Mouse (Mus musculus) telencephalon, adult 2 months (tissue): ENCODE measurements around the gene Fbxo27.
A peak's percentile ranks its signal among the peaks of the same experiment; 100 is the strongest.
"Not testable (repeated sequence)": the region's sequence is repeated elsewhere in the genome, so short reads cannot be mapped to it uniquely, and the experiment has no call there.

Experiments used
- DNase-seq: peaks from one replicate; pipeline ENCODE4 v3.0.0-alpha.2; 2011; ENCODE audit warnings: low read depth, low spot score

Fbxo27 gene

GRCm38 (mm10) chr7:28692545-28693320 is at the start of gene Fbxo27:
Gene Fbxo27 (plus strand): TSS chr7:28692849.
- peak; percentile 23 for DNase-seq

DNA sequence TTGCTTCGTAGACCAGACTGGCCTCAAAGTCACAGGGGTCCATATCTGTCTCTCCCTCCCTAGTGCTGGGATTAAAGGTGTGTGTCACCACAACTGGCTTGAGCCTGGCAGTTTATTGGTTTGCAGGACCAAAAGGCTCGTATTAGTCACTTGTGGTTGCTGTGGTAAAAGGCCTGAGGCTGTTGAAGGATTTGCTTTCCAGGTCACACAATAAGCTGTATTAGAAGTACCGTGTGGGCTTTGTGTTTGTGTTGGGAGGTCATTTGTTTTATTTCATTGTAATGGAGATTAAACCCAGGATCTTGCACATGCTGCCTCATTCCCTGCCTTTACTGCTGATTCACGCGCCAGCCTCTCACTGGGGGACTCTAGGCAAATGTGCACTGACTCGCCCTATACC is 47.3 kb upstream of the Fbxo27 start:
- no peak for DNase-seq

DNA sequence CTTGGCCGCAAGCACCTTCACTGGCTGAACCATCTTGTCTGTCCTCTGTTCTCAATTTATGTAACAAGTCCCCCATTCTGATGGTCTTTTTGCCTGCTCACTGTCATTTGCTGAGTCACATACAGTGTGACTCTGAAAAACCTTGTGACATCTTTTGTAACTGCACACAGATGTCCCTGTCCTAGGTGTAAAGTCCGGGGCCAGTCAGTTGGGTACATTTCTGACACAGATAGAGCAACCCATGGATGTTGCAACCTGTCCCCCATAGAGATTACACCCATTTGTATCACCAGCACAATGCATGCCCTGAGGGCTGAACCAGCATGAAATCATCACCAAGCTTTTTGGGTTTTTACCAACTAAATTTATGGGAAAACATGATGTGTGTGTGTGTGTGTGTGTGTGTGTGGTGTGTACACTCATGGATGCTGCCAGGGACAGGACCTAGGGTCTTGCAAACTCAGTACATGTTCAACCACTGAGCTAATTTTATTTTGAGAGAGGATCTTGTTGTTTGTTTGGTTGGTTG is 46.6 kb upstream of the Fbxo27 start:
- DNase-seq = no peak

DNA sequence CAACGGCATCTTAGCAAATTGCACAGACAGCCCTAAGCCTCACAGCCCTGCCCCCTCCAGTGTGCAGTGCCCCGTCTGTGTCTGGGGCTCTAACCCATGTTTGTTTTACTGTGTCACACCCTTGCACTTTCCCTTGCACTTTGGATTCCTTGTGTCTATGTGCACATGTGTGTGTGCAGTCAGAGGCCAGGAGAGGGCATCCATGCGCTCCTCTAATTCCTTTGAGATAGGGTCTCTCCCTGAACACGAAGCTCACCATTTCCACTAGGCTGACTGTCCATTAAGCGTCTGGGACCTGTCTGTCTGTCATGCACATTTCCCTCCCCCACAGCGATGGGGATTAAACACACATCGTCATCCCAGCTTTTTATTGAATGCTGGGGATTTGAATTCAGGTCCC is 45.6 kb upstream of the Fbxo27 start:
- DNase-seq = no peak

GRCm38 (mm10) chr7:28651157-28651556 is 41.5 kb upstream of the Fbxo27 start:
- DNase-seq = no peak

DNA sequence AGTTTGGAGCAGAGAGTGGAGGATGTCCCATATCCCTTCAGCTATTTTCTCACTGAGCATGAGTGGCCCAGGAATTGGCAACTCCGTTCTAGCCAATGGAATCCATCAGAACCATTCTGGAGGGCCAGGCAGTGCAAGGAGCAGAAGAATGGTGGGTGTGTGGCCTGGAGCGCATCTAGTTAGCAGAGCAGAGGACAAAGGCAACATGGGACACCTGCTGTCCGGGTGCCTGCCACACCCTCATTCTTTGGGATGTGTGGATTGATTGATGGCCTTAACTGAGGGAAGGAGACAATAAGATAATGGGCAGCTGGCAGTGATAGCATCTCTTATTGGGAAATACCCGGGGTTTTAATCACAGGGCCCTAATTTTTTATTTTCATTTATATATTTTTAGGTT is 36.2 kb upstream of the Fbxo27 start:
- no peak for DNase-seq

- no peak for DNase-seq
Measured at GRCm38 (mm10) chr7:28665620-28666579, 26.7 kb upstream of the Fbxo27 start.

DNA sequence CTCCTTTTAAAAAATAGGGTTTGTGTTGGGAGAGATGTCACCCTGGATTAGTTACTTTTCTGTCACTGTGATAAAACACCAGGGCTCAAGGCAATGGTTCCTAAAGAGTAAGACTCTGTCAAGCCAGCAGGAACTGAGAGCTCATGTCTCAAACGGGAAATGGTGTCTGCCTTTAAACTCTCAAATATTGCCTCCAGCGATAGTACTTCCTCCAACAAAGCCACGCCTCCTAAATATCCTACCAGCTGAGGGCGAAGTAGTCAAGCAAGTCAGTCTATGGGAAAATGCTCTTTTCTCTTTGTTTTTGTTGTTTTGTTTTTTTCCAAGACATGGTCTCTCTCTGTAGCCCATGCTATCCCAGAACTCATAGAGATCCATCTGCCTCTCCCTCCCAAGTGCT is 21.5 kb upstream of the Fbxo27 start:
- no peak for DNase-seq

DNA sequence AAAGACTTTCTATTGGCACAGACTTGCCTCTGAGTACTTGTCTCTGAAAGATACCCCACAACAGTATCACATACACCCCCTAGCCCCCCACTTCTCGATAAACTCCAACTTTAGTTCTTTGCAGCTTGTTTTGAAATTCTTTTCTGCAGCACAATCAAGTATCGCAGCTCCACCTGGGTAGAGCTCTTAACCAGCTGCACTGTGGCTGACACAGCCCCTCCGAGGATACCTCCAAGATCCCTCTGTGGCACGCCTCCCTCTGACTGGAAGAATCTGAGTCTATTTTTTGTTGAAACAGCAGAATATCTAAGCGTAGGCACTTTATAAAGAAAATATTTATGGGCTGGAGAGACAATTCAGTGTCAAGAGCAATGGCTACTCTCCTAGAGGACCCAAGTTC is 20.4 kb upstream of the Fbxo27 start:
- DNase-seq = no peak

DNA sequence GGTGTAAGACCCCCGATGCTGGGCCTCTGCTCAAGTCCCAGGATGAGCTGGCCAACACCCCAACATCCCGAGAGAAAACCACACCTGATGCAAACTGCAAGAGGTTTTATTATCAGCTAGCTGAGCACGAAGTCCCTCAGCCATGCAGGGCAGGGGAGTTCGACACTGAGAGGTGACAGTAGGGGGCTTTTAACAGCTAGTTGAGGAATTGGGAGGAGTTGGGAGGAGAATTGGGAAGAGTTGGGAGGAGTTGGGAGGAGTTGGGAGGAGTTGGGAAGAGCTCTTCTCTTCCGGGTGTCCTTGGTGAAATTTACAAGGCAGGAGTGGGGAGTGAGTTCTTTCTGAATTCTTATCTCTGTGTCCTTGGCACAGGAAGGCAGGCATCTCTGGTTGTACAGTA is 19.9 kb upstream of the Fbxo27 start:
- not testable (repeated sequence) for DNase-seq

DNA sequence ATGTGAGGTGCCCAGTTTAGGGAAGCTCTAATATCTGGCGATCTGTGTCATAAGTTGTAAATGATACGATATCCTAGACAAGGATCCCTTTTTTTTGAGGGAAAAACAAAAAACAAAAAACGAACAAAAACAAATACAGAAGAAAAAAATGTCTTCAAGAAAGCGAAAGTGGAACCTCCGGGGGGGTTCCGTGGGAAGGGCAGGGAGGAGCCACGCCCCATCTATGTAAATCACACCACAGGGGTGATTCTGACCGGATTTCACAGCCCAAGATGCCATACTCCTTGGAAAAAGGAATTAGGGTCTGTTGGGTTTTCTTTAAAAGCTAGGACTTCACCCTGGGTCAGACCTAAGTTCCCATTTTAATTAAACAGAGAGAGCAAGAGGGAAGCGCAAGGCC is 17.7 kb upstream of the Fbxo27 start:
- no peak for DNase-seq

- DNase-seq = no peak
Measured at GRCm38 (mm10) chr7:28675746-28676145, 16.9 kb upstream of the Fbxo27 start.

DNA sequence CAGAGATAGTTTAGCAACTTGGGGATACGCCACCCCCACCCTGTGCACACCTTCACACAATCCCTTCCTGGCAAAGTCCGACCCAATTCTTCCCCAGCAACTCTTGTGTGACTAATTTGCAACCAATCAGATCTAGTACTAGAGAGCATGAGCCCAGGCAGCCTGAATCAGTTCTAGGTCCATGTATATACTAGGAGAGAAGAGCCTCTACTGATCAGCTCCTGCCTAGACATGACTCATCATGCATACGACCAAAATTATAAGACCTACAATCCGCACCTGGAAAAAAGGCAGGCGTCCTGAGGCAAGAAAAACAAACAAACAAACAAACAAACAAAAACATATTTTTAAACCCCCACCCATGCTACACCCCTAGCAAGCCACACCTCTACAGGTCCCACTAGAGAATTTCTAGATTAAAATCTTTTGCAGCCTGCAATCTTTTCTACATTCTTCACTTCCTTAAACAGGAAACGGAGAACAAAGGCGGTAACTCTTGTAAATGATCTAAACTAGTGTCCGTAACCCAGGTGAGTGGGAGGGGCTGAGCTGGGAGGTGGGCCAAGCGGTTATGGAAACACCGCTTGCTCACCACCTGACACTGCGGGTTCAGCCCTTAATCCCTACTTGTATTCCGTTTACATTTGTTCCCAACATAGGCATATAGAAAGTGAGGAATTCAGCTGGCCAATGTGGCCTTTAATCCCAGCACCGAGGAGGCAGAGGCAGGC is 15.7 kb upstream of the Fbxo27 start:
- no peak for DNase-seq

GRCm38 (mm10) chr7:28677624-28678023 is 15.0 kb upstream of the Fbxo27 start:
- no peak for DNase-seq

- no peak for DNase-seq
Measured at GRCm38 (mm10) chr7:28691075-28691474, 1.6 kb upstream of the Fbxo27 start.

DNA sequence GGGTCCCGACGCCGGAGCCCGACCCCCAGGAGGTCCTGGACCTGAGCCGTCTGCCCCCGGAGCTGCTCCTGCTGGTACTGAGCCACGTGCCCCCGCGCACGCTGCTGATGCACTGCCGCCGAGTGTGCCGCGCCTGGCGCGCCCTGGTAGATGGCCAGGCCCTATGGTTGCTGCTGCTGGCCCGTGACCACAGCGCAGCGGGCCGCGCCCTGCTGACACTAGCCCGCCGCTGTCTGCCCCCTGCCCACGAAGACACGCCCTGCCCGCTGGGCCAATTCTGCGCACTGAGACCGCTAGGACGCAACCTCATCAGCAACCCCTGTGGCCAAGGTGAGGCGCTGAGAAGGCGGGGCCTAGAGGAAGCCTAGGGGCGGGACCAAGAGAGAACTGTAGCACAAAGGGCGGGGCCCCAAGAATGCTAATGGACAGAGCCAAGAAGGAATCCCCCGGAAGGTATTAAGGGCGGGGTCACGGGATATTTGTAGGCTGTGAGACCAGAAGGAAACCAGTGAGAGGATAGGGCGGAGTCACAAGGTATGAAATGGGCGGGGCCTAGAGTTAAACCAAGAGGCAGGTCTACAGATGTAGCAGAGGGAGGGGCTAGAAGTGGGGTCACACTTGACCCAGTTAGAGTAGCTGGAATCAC is 795 bp downstream of the Fbxo27 start:
- peak; percentile 88 for DNase-seq

- no peak for DNase-seq
Measured at GRCm38 (mm10) chr7:28694423-28694822, 1.8 kb downstream of the Fbxo27 start.

GRCm38 (mm10) chr7:28694966-28695511 is 2.4 kb downstream of the Fbxo27 start:
- no peak for DNase-seq

DNA sequence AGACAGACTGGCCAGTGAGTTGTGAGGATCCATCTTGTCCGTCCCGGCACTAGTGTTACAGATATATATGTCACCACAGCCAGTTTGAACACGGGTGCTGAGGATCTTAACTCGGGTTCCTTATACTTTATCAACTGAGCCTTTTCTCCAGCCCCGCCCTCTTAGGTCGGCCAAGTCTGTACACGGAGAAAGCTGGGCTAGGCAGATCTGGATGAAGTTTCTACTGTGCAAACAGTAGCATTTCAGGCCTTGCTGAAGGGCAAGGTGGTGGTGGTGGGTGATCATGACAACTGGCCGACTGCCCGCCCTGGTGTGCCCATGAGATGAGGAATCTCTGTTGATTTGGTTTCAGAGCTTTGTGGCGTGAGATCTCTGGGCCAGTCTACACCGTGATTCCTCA is 4.6 kb downstream of the Fbxo27 start:
- DNase-seq = no peak

DNA sequence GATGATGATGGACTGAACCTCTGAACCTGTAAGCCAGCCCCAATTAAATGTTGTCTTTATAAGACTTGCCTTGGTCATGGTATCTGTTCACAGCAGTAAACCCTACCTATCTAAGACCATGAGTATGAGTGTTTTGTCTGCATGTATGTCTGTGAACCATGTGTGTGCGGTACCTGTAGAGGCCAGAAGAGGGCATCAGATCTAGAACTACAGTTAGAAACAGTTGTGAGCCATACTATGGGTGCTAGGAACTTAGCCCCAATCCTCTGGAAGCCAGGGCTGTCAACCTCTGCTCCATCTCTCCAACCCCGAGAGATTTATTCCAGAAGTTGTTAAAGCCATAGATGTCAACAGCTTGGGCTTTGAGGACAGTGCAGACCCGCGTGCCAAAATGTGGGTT is 7.6 kb downstream of the Fbxo27 start:
- DNase-seq = no peak

GRCm38 (mm10) chr7:28701306-28701705 is 8.7 kb downstream of the Fbxo27 start:
- DNase-seq = not testable (repeated sequence)
